ENCODE assay signal across 17 mouse cellular contexts in the genomic region with DNA sequence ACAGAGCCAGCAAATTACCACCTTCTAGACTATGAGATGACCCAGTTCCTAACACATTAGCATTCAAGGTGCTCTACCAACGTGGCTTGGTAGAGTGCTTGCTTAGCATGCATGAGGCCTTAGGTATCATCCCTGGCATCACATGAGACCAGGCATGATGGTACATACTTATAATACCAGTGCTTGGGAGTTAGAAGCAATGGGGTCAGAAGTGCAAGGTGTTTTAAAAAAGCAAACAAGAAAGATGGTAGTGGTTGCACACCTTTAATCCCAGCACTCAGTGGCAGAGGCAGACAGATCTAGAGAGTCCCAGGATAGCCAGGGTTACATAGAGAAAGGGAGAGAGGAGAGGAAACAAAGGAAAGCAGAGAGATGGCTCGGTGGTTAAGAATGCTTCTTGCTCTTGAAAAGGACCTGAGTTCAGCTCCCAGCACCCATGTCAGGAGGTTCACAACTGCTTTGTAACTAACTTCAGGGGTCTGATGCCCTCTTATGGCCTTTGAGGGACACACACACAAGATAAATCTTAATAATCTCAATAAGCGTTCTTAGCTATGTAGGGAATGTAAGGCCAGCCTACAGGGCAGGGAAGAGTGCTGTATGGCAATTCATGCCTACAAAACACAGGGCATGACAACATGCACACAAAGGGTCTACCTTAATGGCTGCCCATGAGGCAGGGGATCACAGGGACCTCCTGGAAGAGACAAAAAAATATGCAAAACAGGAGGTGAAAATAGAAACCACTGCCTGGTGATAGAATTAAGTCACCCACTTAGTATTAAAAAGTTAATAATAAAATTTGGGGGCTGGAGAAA. TPM values are rescaled to one million over a fixed set of nuclear protein-coding genes. Genes with fewer than 3 reads are reported as not detected.
DNase-seq lines count a peak whose midpoint lies in the region; ATAC-seq and TF ChIP-seq lines count a peak whose summit lies in the region.
"Had no signal": no experiment of that assay in that cellular context is flagged by ENCODE, and none has a peak within 500 bp of the region (broad histone marks: within the 10 kb centered on the region; RNA-seq: fewer than 3 reads in every experiment).

No protein-coding gene starts in this region.

- H3K36me3 ChIP-seq in forebrain, embryonic 11.5 days (ENCODE audit: control insufficient read depth, insufficient read depth, low read length), result peaks cover 25% of the 10 kb centered on the region
- H3K36me3 ChIP-seq in forebrain, embryonic 15.5 days, result peaks cover 41% of the 10 kb centered on the region
- H3K36me3 ChIP-seq in hindbrain, postnatal 0 days (ENCODE audit: insufficient read depth, low read length), result peaks cover 34% of the 10 kb centered on the region
- H3K36me3 ChIP-seq in hindbrain, embryonic 13.5 days, result peaks cover 49% of the 10 kb centered on the region
- H3K36me3 ChIP-seq in midbrain, postnatal 0 days (ENCODE audit: insufficient read depth, low read length), result peaks cover 19% of the 10 kb centered on the region; the same call in 1 of the 2 replicates
- H3K36me3 ChIP-seq in midbrain, embryonic 14.5 days (ENCODE audit: control insufficient read depth, insufficient read depth, low read length), result peaks cover 46% of the 10 kb centered on the region

- H3K4me3 ChIP-seq in forebrain, embryonic 11.5 days (ENCODE audit: low read depth, low read length), result no peak overlapping the region
- no peak overlapping the region for H3K4me3 ChIP-seq in forebrain, embryonic 15.5 days
- H3K4me3 ChIP-seq in hindbrain, postnatal 0 days (ENCODE audit: low read length), result no peak overlapping the region
- no peak overlapping the region for H3K4me3 ChIP-seq in hindbrain, embryonic 13.5 days
- no peak overlapping the region for H3K4me3 ChIP-seq in midbrain, postnatal 0 days (ENCODE audit: low read depth, low read length)
- H3K4me3 ChIP-seq in midbrain, embryonic 14.5 days (replicated peaks; ENCODE audit: low read depth, low read length), result no peak overlapping the region
- H3K4me3 ChIP-seq: hindbrain, embryonic 15.5 days; lung, embryonic 15.5 days; midbrain, embryonic 13.5 days; stomach, embryonic 15.5 days had no signal

- no peak overlapping the region for H3K9ac ChIP-seq in forebrain, embryonic 11.5 days (ENCODE audit: low read length)
- H3K9ac ChIP-seq in forebrain, embryonic 15.5 days (replicated peaks), result no peak overlapping the region
- H3K9ac ChIP-seq in hindbrain, postnatal 0 days (replicated peaks; ENCODE audit: low read length), result no peak overlapping the region
- no peak overlapping the region for H3K9ac ChIP-seq in hindbrain, embryonic 13.5 days
- no peak overlapping the region for H3K9ac ChIP-seq in midbrain, postnatal 0 days (replicated peaks; ENCODE audit: low read length, poor library complexity, severe bottlenecking)
- H3K9ac ChIP-seq in midbrain, embryonic 14.5 days (replicated peaks; ENCODE audit: low read length), result no peak overlapping the region
- H3K9ac ChIP-seq: hindbrain, embryonic 15.5 days; lung, embryonic 15.5 days; midbrain, embryonic 13.5 days; stomach, embryonic 15.5 days had no signal

- TF ChIP-seq CTCF in hindbrain, postnatal 0 days (IDR thresholded peaks at IDR 0.05; ENCODE audit: low read depth), result peak; percentile 4; the same call in 1 of the 2 replicates
- TF ChIP-seq CTCF in midbrain, postnatal 0 days (IDR thresholded peaks at IDR 0.05), result 0 out of 2 replicates have a peak, but pooled peaks have one; percentile 29

- 57% methylated on average over 3 of the region's 3 CpGs for WGBS in forebrain, embryonic 11.5 days
- 51% methylated on average over 3 of the region's 3 CpGs for WGBS in forebrain, embryonic 15.5 days
- 64% methylated on average over 3 of the region's 3 CpGs for WGBS in hindbrain, postnatal 0 days
- 65% methylated on average over 3 of the region's 3 CpGs for WGBS in hindbrain, embryonic 13.5 days
- WGBS in midbrain, postnatal 0 days, result 57% methylated on average over 3 of the region's 3 CpGs
- 64% methylated on average over 3 of the region's 3 CpGs for WGBS in midbrain, embryonic 14.5 days

- ATAC-seq in forebrain, embryonic 11.5 days (replicated peaks; ENCODE audit: low FRiP score), result no peak
- no peak for ATAC-seq in forebrain, embryonic 15.5 days (replicated peaks)
- ATAC-seq in hindbrain, postnatal 0 days, result no peak
- ATAC-seq in hindbrain, embryonic 13.5 days (ENCODE audit: low FRiP score), result no peak
- no peak for ATAC-seq in midbrain, postnatal 0 days (ENCODE audit: low FRiP score)
- no peak for ATAC-seq in midbrain, embryonic 14.5 days (ENCODE audit: low FRiP score, low TSS enrichment)
- ATAC-seq: intestine, postnatal 0 days had no signal

- H3K27me3 ChIP-seq in forebrain, embryonic 11.5 days (ENCODE audit: control insufficient read depth, insufficient read depth, low read length), result no peaks in the 10 kb centered on the region
- H3K27me3 ChIP-seq in forebrain, embryonic 15.5 days, result no peaks in the 10 kb centered on the region
- no peaks in the 10 kb centered on the region for H3K27me3 ChIP-seq in hindbrain, postnatal 0 days (ENCODE audit: insufficient read depth, low read length)
- H3K27me3 ChIP-seq in hindbrain, embryonic 13.5 days, result no peaks in the 10 kb centered on the region
- no peaks in the 10 kb centered on the region for H3K27me3 ChIP-seq in midbrain, postnatal 0 days (ENCODE audit: insufficient read depth, low read length)
- H3K27me3 ChIP-seq in midbrain, embryonic 14.5 days (ENCODE audit: control insufficient read depth, insufficient read depth, low read length), result no peaks in the 10 kb centered on the region
- H3K27me3 ChIP-seq: hindbrain, embryonic 15.5 days; lung, embryonic 15.5 days; midbrain, embryonic 13.5 days; stomach, embryonic 15.5 days had no signal

- H3K27ac ChIP-seq in forebrain, embryonic 11.5 days (ENCODE audit: low read depth, low read length), result no peak overlapping the region
- no peak overlapping the region for H3K27ac ChIP-seq in forebrain, embryonic 15.5 days (replicated peaks)
- no peak overlapping the region for H3K27ac ChIP-seq in hindbrain, postnatal 0 days
- H3K27ac ChIP-seq in hindbrain, embryonic 13.5 days, result no peak overlapping the region
- H3K27ac ChIP-seq in midbrain, postnatal 0 days (ENCODE audit: low read depth, low read length), result no peak overlapping the region
- H3K27ac ChIP-seq in midbrain, embryonic 14.5 days (replicated peaks; ENCODE audit: low read depth, low read length), result no peak overlapping the region
- H3K27ac ChIP-seq: hindbrain, embryonic 15.5 days; lung, embryonic 15.5 days; midbrain, embryonic 13.5 days had no signal

- H3K4me1 ChIP-seq in forebrain, embryonic 11.5 days (replicated peaks; ENCODE audit: control insufficient read depth, insufficient read depth, low read length), result no peaks in the 10 kb centered on the region
- H3K4me1 ChIP-seq in forebrain, embryonic 15.5 days, result peaks cover 11% of the 10 kb centered on the region
- no peaks in the 10 kb centered on the region for H3K4me1 ChIP-seq in hindbrain, postnatal 0 days (ENCODE audit: insufficient read depth, low read length)
- H3K4me1 ChIP-seq in hindbrain, embryonic 13.5 days (replicated peaks), result peaks cover 19% of the 10 kb centered on the region
- no peaks in the 10 kb centered on the region for H3K4me1 ChIP-seq in midbrain, postnatal 0 days (ENCODE audit: insufficient read depth, low read length)
- no peaks in the 10 kb centered on the region for H3K4me1 ChIP-seq in midbrain, embryonic 14.5 days (ENCODE audit: control insufficient read depth, insufficient read depth, low read length)
- H3K4me1 ChIP-seq: midbrain, embryonic 13.5 days had no signal

- peak; percentile 42 for DNase-seq in forebrain, embryonic 11.5 days (ENCODE audit: low spot score)
- DNase-seq in hindbrain, postnatal 0 days (ENCODE audit: low spot score), result no peak
- DNase-seq in midbrain, postnatal 0 days (ENCODE audit: low spot score), result no peak
- no peak for DNase-seq in midbrain, embryonic 14.5 days
- no peak for DNase-seq in adrenal gland, postnatal 10 days
- DNase-seq in Muller cell, postnatal 12 days (ENCODE audit: inconsistent ontology term), result no peak
- DNase-seq: cerebellum, postnatal 10 days; heart, postnatal 10 days; kidney, postnatal 4 days; spleen, adult 18-20 months had no signal

- no peak overlapping the region for H3K4me2 ChIP-seq in forebrain, embryonic 11.5 days (ENCODE audit: low read depth, low read length, severe bottlenecking)
- no peak overlapping the region for H3K4me2 ChIP-seq in forebrain, embryonic 15.5 days (replicated peaks)
- no peak overlapping the region for H3K4me2 ChIP-seq in hindbrain, postnatal 0 days (ENCODE audit: low read depth, low read length)
- H3K4me2 ChIP-seq in hindbrain, embryonic 13.5 days, result no peak overlapping the region
- no peak overlapping the region for H3K4me2 ChIP-seq in midbrain, postnatal 0 days (ENCODE audit: low read depth, low read length, poor library complexity, severe bottlenecking)
- no peak overlapping the region for H3K4me2 ChIP-seq in midbrain, embryonic 14.5 days (ENCODE audit: low read length)
- H3K4me2 ChIP-seq: hindbrain, embryonic 15.5 days; lung, embryonic 15.5 days; midbrain, embryonic 13.5 days; stomach, embryonic 15.5 days had no signal

- H3K9me3 ChIP-seq in forebrain, embryonic 11.5 days (ENCODE audit: control insufficient read depth, low read length), result no peaks in the 10 kb centered on the region
- H3K9me3 ChIP-seq in forebrain, embryonic 15.5 days, result no peaks in the 10 kb centered on the region
- H3K9me3 ChIP-seq in hindbrain, postnatal 0 days (ENCODE audit: low read length), result no peaks in the 10 kb centered on the region
- no peaks in the 10 kb centered on the region for H3K9me3 ChIP-seq in hindbrain, embryonic 13.5 days
- no peaks in the 10 kb centered on the region for H3K9me3 ChIP-seq in midbrain, postnatal 0 days (ENCODE audit: low read length)
- H3K9me3 ChIP-seq in midbrain, embryonic 14.5 days (ENCODE audit: control insufficient read depth, low read length), result no peaks in the 10 kb centered on the region
- H3K9me3 ChIP-seq: hindbrain, embryonic 15.5 days; lung, embryonic 15.5 days; midbrain, embryonic 13.5 days; stomach, embryonic 15.5 days had no signal

RNA-seq across cellular contexts. Expression of gene Srsf3, which starts 15.5 kb away (rescaled TPM):
- 823 and 865 TPM in 2 replicates for polyA plus RNA-seq in forebrain, embryonic 11.5 days (2014; fragmentation: Nextera tagmentation; extraction: Ambion mirVana)
- polyA plus RNA-seq in forebrain, embryonic 15.5 days (2015; fragmentation: Nextera tagmentation; extraction: Ambion mirVana), result 594 and 620 TPM in 2 replicates
- 139 and 147 TPM in 2 replicates for total RNA-seq in hindbrain, postnatal 0 days (2014; rRNA removed)
- 298 and 315 TPM in 2 replicates for polyA plus RNA-seq in hindbrain, postnatal 0 days (2015; fragmentation: Nextera tagmentation; extraction: Ambion mirVana)
- 506 and 515 TPM in 2 replicates for polyA plus RNA-seq in hindbrain, embryonic 13.5 days (2015; fragmentation: Nextera tagmentation; extraction: Ambion mirVana)
- total RNA-seq in midbrain, postnatal 0 days (2014; rRNA removed), result 119 and 193 TPM in 2 replicates
- 284 and 296 TPM in 2 replicates for polyA plus RNA-seq in midbrain, postnatal 0 days (2015; fragmentation: Nextera tagmentation; extraction: Ambion mirVana)
- polyA plus RNA-seq in midbrain, embryonic 14.5 days (2014; fragmentation: Nextera tagmentation; extraction: Ambion mirVana), result 486 and 559 TPM in 2 replicates
- 100 to 1,000 TPM; 144 to 193 TPM for total RNA-seq in adrenal gland, postnatal 10 days (2021)

RNA-seq across cellular contexts. Expression of gene Stk38, which starts 40.1 kb away (rescaled TPM):
- 134 and 143 TPM in 2 replicates for polyA plus RNA-seq in forebrain, embryonic 11.5 days (2014; fragmentation: Nextera tagmentation; extraction: Ambion mirVana)
- 119 and 128 TPM in 2 replicates for polyA plus RNA-seq in forebrain, embryonic 15.5 days (2015; fragmentation: Nextera tagmentation; extraction: Ambion mirVana)
- total RNA-seq in hindbrain, postnatal 0 days (2014; rRNA removed), result 56.2 and 58.7 TPM in 2 replicates
- 52.7 and 60.8 TPM in 2 replicates for polyA plus RNA-seq in hindbrain, postnatal 0 days (2015; fragmentation: Nextera tagmentation; extraction: Ambion mirVana)
- 111 and 122 TPM in 2 replicates for polyA plus RNA-seq in hindbrain, embryonic 13.5 days (2015; fragmentation: Nextera tagmentation; extraction: Ambion mirVana)
- 44.2 and 58.1 TPM in 2 replicates for total RNA-seq in midbrain, postnatal 0 days (2014; rRNA removed)
- polyA plus RNA-seq in midbrain, postnatal 0 days (2015; fragmentation: Nextera tagmentation; extraction: Ambion mirVana), result 42.1 and 47.9 TPM in 2 replicates
- polyA plus RNA-seq in midbrain, embryonic 14.5 days (2014; fragmentation: Nextera tagmentation; extraction: Ambion mirVana), result 74.8 and 102 TPM in 2 replicates
- 10 to 100 TPM; 55.0 to 76.8 TPM for total RNA-seq in adrenal gland, postnatal 10 days (2021)

RNA-seq across cellular contexts. Expression of gene Cdkn1a, which starts 42.9 kb away (rescaled TPM):
- 27.3 and 33.1 TPM in 2 replicates for polyA plus RNA-seq in forebrain, embryonic 11.5 days (2014; fragmentation: Nextera tagmentation; extraction: Ambion mirVana)
- polyA plus RNA-seq in forebrain, embryonic 15.5 days (2015; fragmentation: Nextera tagmentation; extraction: Ambion mirVana), result 39.2 and 39.4 TPM in 2 replicates
- total RNA-seq in hindbrain, postnatal 0 days (2014; rRNA removed), result 48.9 and 50.0 TPM in 2 replicates
- 242 and 257 TPM in 2 replicates for polyA plus RNA-seq in hindbrain, postnatal 0 days (2015; fragmentation: Nextera tagmentation; extraction: Ambion mirVana)
- 56.5 and 56.9 TPM in 2 replicates for polyA plus RNA-seq in hindbrain, embryonic 13.5 days (2015; fragmentation: Nextera tagmentation; extraction: Ambion mirVana)
- 44.4 and 57.7 TPM in 2 replicates for total RNA-seq in midbrain, postnatal 0 days (2014; rRNA removed)
- 220 and 237 TPM in 2 replicates for polyA plus RNA-seq in midbrain, postnatal 0 days (2015; fragmentation: Nextera tagmentation; extraction: Ambion mirVana)
- 80.8 and 109 TPM in 2 replicates for polyA plus RNA-seq in midbrain, embryonic 14.5 days (2014; fragmentation: Nextera tagmentation; extraction: Ambion mirVana)
- 100 to 1,000 TPM in 1 of 2 experiments, 10 to 100 TPM in 1; 46.6 to 201 TPM for total RNA-seq in adrenal gland, postnatal 10 days (2021)
